Mouse (Mus musculus) heart, postnatal 0 days (tissue): ENCODE measurements around the gene Schip1. TPM values are rescaled to one million over a fixed set of nuclear protein-coding genes. Genes with fewer than 3 reads are reported as not detected.

Source experiments
- ATAC-seq: fragments of 200-750 bp; cut with Nextera tagmentation; 2 replicates; pipeline ENCODE4 v1.8.0; 2017; ENCODE audit warnings: low read depth, moderate number of reproducible peaks, moderate library complexity; ENCODE audit not compliant: insufficient read depth
- DNase-seq: peaks from one replicate; pipeline ENCODE4 v3.0.0-alpha.2; 2016; ENCODE audit warnings: low spot score
- H3K27ac ChIP-seq: fragments of 300-500 bp; sonication (generic); 2 replicates; pipeline ENCODE4 v1.5.1; 2014; ENCODE audit warnings: low read depth, mild to moderate bottlenecking
- H3K27me3 ChIP-seq: fragments of 300-500 bp; sonication (generic); 2 replicates; pipeline ENCODE4 v1.6.1; 2014; ENCODE audit warnings: low read length, mixed read lengths; ENCODE audit not compliant: control insufficient read depth, insufficient read depth
- H3K36me3 ChIP-seq: fragments of 300-500 bp; sonication (generic); replicated peaks from 2 replicates; pipeline ENCODE4 v1.6.1; 2014; ENCODE audit warnings: low read length, mixed read lengths; ENCODE audit not compliant: control insufficient read depth, insufficient read depth
- H3K4me1 ChIP-seq: fragments of 300-500 bp; sonication (generic); 2 replicates; pipeline ENCODE4 v1.6.1; 2014; ENCODE audit warnings: antibody characterized with exemption; ENCODE audit not compliant: control insufficient read depth, insufficient read depth
- H3K4me2 ChIP-seq: fragments of 300-500 bp; sonication (generic); 2 replicates; pipeline ENCODE4 v1.6.1; 2014; ENCODE audit warnings: low read depth, mild to moderate bottlenecking, low read length, moderate library complexity
- H3K4me3 ChIP-seq: fragments of 300-500 bp; sonication (generic); 2 replicates; pipeline ENCODE4 v1.5.1; 2014; ENCODE audit warnings: low read depth, low read length
- H3K9ac ChIP-seq: fragments of 300-500 bp; sonication (generic); replicated peaks from 2 replicates; pipeline ENCODE4 v1.6.1; 2014; ENCODE audit warnings: low read depth, low read length, mixed read lengths
- H3K9me3 ChIP-seq: fragments of 300-500 bp; sonication (generic); replicated peaks from 2 replicates; pipeline ENCODE4 v1.6.1; 2016; ENCODE audit warnings: low read length; ENCODE audit not compliant: control insufficient read depth
- CTCF ChIP-seq: IDR thresholded peaks from 2 replicates; pipeline ENCODE4 v1.5.1; 2016; ENCODE audit warnings: antibody characterized with exemption, control low read depth, low read depth
- EP300 ChIP-seq: IDR thresholded peaks from 2 replicates; pipeline ENCODE4 v1.6.1; 2016; ENCODE audit warnings: antibody characterized with exemption, low read depth
- WGBS: fragments of 180-500 bp; shearing (Covaris S2); extraction: QIAGEN DNeasy Blood & Tissue Kit; methylation state at CpG from one replicate; pipeline ENCODE4 v1.1.7; 2014; 5-methylcytosine and 5-hydroxymethylcytosine counted together
- polyA plus RNA-seq: library from polyadenylated mRNA; unstranded; fragments of >200 nt; fragmentation: Nextera tagmentation; extraction: Ambion mirVana; gene quantifications from 2 replicates; pipeline ENCODE4 v1.2.1, GENCODE M21; 2015
- total RNA-seq: library from RNA; depleted of rRNA; stranded (reverse); fragments of >200 nt; gene quantifications from 2 replicates; pipeline ENCODE4 v1.2.3, GENCODE M21; 2014; ENCODE audit warnings: low replicate concordance

Schip1 gene
- total and polyA plus RNA-seq, 2 experiments from 2014 or later, result 58.4 to 74.3 TPM

DNA sequence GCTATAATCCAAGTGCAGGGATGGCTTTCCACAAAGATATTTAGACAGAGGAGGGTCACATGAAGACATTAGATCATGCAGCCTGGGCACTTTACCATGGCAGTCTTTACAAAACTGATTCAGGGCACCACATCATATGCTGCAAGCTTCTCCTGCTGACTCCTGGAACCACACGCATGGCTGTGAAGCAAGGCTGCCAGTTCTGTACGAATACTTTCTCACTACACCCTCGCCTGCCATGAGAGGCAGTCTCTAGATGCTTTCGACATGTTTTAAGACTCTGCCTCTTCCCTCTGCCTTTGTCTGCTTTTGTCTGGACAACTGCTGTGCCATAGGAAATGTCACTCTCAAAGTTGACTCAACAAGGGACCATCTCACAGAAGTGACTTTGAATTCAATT is 145.8 kb downstream of the Schip1 start:
- H3K9me3 ChIP-seq, result no peaks in the 10 kb centered on the region
- H3K36me3 ChIP-seq, result no peaks in the 10 kb centered on the region
- no peak overlapping the region for H3K27ac ChIP-seq
- H3K4me2 ChIP-seq, result no peak overlapping the region
- ATAC-seq (no peak), DNase-seq (no peak)
- no peak overlapping the region for H3K4me3 ChIP-seq
- 67% methylated on average over 4 of the region's 4 CpGs for WGBS
- no peak for TF ChIP-seq EP300
- no peaks in the 10 kb centered on the region for H3K27me3 ChIP-seq
- H3K4me1 ChIP-seq, result no peaks in the 10 kb centered on the region
- H3K9ac ChIP-seq, result no peak overlapping the region

DNA sequence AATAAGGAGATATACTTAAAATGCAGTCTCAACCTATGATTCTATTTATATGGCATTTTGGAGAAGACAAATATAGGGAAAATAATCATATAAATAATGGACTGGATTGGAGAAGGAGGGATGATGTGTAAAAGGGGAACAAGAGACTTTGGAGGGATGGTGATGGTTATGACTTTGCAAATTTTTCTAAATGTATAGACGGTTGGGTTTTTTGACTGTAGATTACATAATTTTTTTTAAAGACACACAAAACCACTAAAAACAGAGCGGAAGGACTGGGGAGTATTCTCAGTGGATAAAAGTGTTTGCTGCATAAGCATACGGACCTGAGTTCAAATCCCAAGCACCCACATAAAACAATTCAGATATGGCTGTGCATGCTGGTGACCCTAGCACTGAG is 156.8 kb downstream of the Schip1 start:
- WGBS, result 88% methylated on average over 3 of the region's 3 CpGs
- Histone ChIP-seq H3K27ac (no peak overlapping the region), H3K9ac (no peak overlapping the region), H3K4me3 (no peak overlapping the region), H3K4me1 (no peaks in the 10 kb centered on the region), H3K36me3 (no peaks in the 10 kb centered on the region), H3K9me3 (no peaks in the 10 kb centered on the region), H3K27me3 (no peaks in the 10 kb centered on the region), H3K4me2 (no peak overlapping the region)
- ATAC-seq (no peak), DNase-seq (no peak)
- TF ChIP-seq EP300, result no peak
- no peak for TF ChIP-seq CTCF

DNA sequence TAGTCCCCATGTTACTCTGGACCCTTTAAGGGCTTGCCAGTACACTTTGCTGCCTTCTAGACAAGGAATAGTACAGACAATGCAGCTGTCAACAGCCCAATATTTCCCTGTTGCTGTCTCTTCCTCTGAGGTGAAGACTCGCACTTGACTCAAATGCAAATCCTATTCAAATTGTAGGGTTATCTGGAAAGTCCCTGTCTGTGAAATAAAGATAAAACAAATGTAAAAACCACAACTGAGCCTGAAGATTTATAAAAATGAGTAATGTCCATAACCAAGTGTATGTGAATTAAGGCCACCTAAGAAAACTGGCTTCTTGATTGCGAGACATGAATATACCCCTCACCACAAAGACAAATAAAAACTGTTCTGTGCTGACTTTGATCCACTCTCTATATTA is 175.3 kb downstream of the Schip1 start:
- no peak for DNase-seq
- no peak overlapping the region for H3K9ac ChIP-seq
- no peak overlapping the region for H3K27ac ChIP-seq
- H3K4me1 ChIP-seq, result no peaks in the 10 kb centered on the region
- H3K4me3 ChIP-seq, result no peak overlapping the region
- no peaks in the 10 kb centered on the region for H3K27me3 ChIP-seq
- WGBS, result 71% methylated on average over 2 of the region's 2 CpGs
- ATAC-seq, result no peak
- no peaks in the 10 kb centered on the region for H3K36me3 ChIP-seq
- H3K9me3 ChIP-seq, result no peaks in the 10 kb centered on the region
- TF ChIP-seq EP300 (no peak), CTCF (no peak)
- no peak overlapping the region for H3K4me2 ChIP-seq

DNA sequence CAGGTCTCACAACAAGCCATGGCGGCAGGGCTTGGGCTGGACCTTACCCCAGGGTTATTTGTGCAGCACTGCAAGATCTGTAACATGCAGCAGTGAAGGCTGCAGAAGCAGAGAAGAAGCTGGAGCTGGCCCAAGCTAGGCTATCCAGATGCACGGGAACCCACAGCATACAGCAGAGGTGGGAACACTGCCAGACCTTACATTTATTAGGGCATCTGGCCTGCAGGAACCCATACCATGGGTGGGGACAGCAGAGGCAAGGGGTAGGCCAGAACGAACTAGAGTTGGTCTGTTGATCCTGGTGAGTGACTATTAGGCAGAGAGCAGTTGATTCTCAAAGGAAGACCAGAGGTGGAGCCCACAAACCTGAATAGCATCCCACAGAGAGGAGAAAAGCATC is 178.6 kb downstream of the Schip1 start:
- no peak overlapping the region for H3K4me2 ChIP-seq
- H3K27me3 ChIP-seq, result no peaks in the 10 kb centered on the region
- no peaks in the 10 kb centered on the region for H3K9me3 ChIP-seq
- no peaks in the 10 kb centered on the region for H3K36me3 ChIP-seq
- ATAC-seq, result no peak
- H3K27ac ChIP-seq, result no peak overlapping the region
- no peak overlapping the region for H3K9ac ChIP-seq
- WGBS, result 55% methylated on average over 3 of the region's 3 CpGs
- H3K4me1 ChIP-seq, result no peaks in the 10 kb centered on the region
- DNase-seq, result no peak
- H3K4me3 ChIP-seq, result no peak overlapping the region
- no peak for TF ChIP-seq CTCF
- no peak for TF ChIP-seq EP300

DNA sequence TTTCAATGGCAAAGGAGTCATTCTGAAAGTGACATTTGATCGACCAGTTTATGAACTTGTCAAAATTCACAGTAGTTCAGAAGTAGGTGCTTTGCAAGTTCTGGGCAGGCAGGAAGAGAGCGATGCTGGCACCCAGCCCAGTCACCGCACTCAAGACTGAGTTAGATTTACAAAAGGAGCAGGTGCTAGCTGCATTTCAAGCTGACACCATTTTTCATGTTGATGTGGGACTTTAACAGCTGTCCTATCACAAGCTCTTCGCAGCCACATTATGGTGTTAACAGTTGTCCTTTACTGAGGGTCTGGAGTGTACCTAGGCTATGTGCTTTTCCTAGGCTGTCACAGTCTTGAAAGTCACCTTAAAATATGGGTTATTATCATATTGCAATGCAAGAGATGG is 181.6 kb downstream of the Schip1 start:
- H3K9ac ChIP-seq, result no peak overlapping the region
- DNase-seq (no peak), ATAC-seq (no peak)
- no peak for TF ChIP-seq EP300
- TF ChIP-seq CTCF, result no peak
- H3K4me1 ChIP-seq, result no peaks in the 10 kb centered on the region
- no peaks in the 10 kb centered on the region for H3K9me3 ChIP-seq
- H3K27ac ChIP-seq, result no peak overlapping the region
- H3K36me3 ChIP-seq, result no peaks in the 10 kb centered on the region
- no peak overlapping the region for H3K4me2 ChIP-seq
- WGBS, result 41% methylated on average over 4 of the region's 4 CpGs
- H3K27me3 ChIP-seq, result no peaks in the 10 kb centered on the region
- H3K4me3 ChIP-seq, result no peak overlapping the region

DNA sequence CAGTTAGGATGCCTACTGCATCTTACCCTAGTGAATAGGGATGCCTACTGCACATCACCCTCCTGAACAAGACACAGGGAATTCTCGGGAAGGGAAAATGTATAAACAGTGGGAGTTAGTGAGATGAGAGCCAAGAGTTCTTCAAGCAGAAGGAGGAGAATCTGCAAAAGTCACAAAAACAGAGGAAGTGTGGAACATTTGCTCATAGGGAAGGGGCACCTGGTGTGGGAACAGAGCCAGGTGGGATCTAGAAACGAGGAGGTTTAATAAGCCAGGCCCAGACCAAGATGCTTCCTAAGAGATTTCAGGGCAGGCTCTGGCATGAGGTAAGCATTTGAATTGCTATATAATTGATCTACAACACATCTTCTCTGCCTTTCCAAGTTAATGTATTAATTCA is 186.0 kb downstream of the Schip1 start:
- 57% methylated on average over 2 of the region's 2 CpGs for WGBS
- Histone ChIP-seq H3K9me3 (no peaks in the 10 kb centered on the region), H3K36me3 (no peaks in the 10 kb centered on the region), H3K4me3 (no peak overlapping the region), H3K9ac (no peak overlapping the region), H3K27ac (no peak overlapping the region), H3K4me1 (no peaks in the 10 kb centered on the region), H3K27me3 (no peaks in the 10 kb centered on the region), H3K4me2 (no peak overlapping the region)
- DNase-seq, result no peak
- TF ChIP-seq CTCF (no peak), EP300 (no peak)
- ATAC-seq, result no peak
